Mouse (Mus musculus): ENCODE data around the gene Dap.

DNA sequence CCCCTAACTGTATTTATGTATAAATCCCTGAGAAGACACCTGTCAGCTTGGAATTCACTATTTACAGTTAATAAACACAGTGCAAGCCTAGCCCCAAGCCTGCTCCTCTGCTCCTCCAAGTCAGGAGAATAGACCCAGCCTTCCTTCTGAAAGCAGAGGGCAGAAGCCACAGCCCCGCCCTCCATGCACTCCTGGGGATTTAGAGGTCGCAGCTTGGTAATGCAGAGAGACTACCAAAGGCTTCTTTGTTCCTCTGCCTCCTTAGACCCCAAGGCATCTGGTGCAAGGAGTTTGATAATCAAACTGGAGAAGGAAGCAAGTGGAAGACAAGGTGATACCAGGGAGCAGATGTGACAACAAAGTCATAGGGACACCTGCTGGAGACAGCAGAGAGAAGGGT, 70.2 kb downstream of the Dap start:
- TF ChIP-seq CTCF (IDR thresholded peaks at IDR 0.05; ENCODE audit: low read depth), result no peak
- TF ChIP-seq EP300 (IDR thresholded peaks at IDR 0.05; ENCODE audit: low read depth), result no peak
